Mouse (Mus musculus) activated CD4-positive, CD25-positive, alpha-beta regulatory T cell, adult 9 weeks (primary cell): ENCODE results near the gene Ccm2. TPM values are rescaled to one million over a fixed set of nuclear protein-coding genes. Genes with fewer than 3 reads are reported as not detected.

ENCODE experiments used
- polyA plus RNA-seq: library from polyadenylated mRNA; unstranded; fragments of 100-300 nt; shearing (Covaris generic); gene quantifications from one replicate; pipeline ENCODE4 v1.2.1, GENCODE M21; 2017

Ccm2 gene
- polyA plus RNA-seq: 344 TPM

GRCm38 (mm10) chr11:6546205-6547013 is at the start of gene Ccm2:
Gene Ccm2 (plus strand): TSS chr11:6546887.

GRCm38 (mm10) chr11:6520507-6521173 is 26.0 kb upstream of the Ccm2 start, which contains the start of gene Myo1g:
Gene Myo1g (minus strand): TSS chr11:6520965.

GRCm38 (mm10) chr11:6605491-6606399 is 59.1 kb downstream of the Ccm2 start, which contains the start of gene Nacad:
Gene Nacad (minus strand): TSS chr11:6606053.

DNA sequence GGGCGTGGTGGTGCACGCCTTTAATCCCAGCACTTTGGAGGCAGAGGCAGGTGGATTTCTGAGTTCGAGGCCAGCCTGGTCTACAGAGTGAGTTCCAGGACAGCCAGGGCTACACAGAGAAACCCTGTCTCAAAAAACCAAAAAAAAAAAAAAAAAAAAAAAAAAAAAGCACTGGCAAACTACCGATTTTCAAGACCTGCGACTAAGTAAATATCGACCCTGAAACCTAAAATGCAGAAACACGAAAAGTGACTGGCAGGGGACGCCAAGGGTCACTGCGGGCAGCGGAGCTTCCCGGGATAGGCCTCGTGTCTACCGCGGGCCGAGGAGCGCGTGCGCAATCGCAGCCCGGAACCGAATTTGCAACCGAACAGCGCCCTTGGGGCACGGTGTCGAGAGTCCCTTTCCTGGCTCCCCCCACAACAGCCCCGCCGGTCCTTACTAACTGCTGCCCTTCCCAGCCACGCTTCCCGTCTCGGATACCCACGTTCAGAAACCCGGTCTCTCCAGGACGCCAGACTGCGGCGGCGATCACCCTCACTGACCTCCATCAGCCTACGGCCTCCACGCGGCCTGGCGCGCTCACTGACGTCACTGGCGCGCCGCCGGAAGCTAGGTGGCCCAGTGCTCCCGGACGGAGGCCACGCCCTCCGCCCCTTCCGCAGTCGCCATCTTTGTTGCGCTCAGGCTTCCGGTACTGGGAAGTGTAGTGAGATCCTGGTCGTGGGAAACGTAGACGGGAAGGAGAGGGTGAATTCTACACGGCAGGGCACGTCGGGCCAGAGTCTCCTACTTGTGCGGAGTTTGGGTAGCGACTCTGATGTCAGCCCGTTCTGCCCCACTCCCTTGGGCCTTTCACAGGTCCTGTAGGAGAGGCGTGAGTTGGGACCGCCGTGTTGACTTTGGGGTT is 79.0 kb downstream of the Ccm2 start, which contains the start of gene Tbrg4:
Gene Tbrg4, minus strand, starts transcription at position 590 of the 910 bp plus-strand sequence.

DNA sequence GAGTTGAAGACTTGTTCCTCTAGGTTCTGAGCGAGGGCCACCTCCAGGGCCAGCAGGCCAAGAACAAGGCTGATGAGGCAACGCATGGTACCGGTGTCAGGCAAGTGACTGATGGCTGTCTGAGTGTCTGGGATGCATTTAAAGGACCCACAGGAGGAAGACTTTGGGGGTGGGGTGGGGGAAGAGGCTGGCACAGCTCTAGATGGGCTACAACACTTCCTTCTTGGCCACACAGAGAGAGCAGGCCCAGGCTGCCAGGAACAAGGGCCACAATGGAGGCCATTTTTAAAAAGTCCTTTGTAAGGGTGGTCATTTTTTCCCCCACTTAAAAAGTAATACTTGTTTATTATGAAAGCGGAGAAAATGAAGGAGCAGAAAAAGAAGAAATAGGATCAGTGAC is 91.8 kb downstream of the Ccm2 start, which contains the start of gene Wap:
Gene Wap, minus strand, starts transcription at position 101 of the 400 bp plus-strand sequence.

Other genes starting within 250 kb of the Ccm2 start
- gene Zmiz2, start 157.8 kb upstream of the Ccm2 start, polyA plus RNA-seq: 25.8 TPM
- gene Ppia, start 131.4 kb upstream of the Ccm2 start, polyA plus RNA-seq: 4,542 TPM
- 152 TPM for gene H2afv, start 102.4 kb upstream of the Ccm2 start, polyA plus RNA-seq
- gene Purb, start 71.0 kb upstream of the Ccm2 start, polyA plus RNA-seq: 7.0 TPM
- gene Myo1g, start 25.9 kb upstream of the Ccm2 start, polyA plus RNA-seq: 219 TPM
- gene Nacad, start 59.2 kb downstream of the Ccm2 start, polyA plus RNA-seq: 1.2 TPM
- 15.3 TPM for gene Tbrg4, start 79.2 kb downstream of the Ccm2 start, polyA plus RNA-seq
- not detected for gene Wap, start 91.8 kb downstream of the Ccm2 start, polyA plus RNA-seq
- 5.8 TPM for gene Ramp3, start 111.6 kb downstream of the Ccm2 start, polyA plus RNA-seq